Mouse (Mus musculus): ENCODE results near the gene Gm8369. TPM values are rescaled to one million over a fixed set of nuclear protein-coding genes. Genes with fewer than 3 reads are reported as not detected.
"Not testable (repeated sequence)": the region's sequence is repeated elsewhere in the genome, so short reads cannot be mapped to it uniquely, and the experiment has no call there.

Gm8369 gene
- polyA plus RNA-seq, 1 experiment from 2014 or later = not detected

DNA sequence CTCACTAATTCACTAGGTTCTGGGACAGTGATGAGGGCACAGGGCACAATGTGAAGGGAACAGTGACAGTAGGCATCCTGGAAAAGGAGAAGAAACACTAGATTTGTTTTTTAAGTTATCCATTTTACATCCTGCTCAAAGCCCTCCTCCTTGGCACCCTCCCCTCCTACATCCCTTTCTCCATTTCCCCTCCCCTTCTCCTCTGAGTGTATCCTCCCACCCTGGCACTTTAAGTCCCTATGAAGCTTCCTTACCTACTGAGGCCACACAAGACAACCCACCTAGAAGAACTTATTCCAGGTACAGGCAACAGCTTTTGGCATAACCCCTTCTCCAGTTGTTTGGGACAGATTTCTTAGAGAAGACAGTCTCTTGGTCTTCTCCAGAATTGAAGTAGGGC, 30.5 kb downstream of the Gm8369 start, which contains the start of gene Ms4a6b:
TSS of gene Ms4a6b (plus strand) at position 267 of the 400 bp plus-strand sequence.
- Histone ChIP-seq H3K9ac (no peak within 1 kb of the TSS), H3K4me1 (replicated peaks) (no peaks in the 10 kb centered on the region), H3K9me3 (replicated peaks) (no peaks in the 10 kb centered on the region), H3K4me2 (no peak within 1 kb of the TSS), H3K27ac (no peak within 1 kb of the TSS), H3K36me3 (no peaks in the 10 kb centered on the region), H3K4me3 (replicated peaks) (no peak within 1 kb of the TSS), H3K27me3 (no peaks in the 10 kb centered on the region)
- ATAC-seq (ENCODE audit: low read depth) = no peak
- DNase-seq = no peak

DNA sequence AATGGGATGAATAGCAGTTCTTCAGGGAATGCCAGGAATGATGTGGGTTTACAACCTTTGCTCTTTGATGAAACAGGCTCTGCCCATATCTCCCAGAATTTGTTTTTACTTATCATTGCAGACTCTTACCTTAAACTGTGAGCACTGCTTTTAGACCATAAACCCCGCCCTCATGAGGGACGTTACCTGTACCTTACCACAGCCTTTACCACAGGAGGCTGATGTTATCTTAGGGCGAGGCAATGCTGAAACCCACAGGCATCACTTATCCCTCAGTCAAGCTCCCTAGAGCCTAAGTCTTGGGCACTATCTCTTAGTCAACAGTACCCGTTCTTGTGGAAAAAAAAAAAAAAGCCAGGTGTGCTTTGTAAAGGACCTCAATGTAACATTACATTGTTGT, 31.1 kb downstream of the Gm8369 start:
- Histone ChIP-seq H3K4me3 (replicated peaks) (no peak overlapping the region), H3K4me2 (no peak overlapping the region), H3K9me3 (replicated peaks) (no peaks in the 10 kb centered on the region), H3K4me1 (replicated peaks) (no peaks in the 10 kb centered on the region), H3K9ac (no peak overlapping the region), H3K27me3 (no peaks in the 10 kb centered on the region), H3K27ac (no peak overlapping the region), H3K36me3 (no peaks in the 10 kb centered on the region)
- WGBS (ENCODE audit: insufficient replicate concordance) = 31% methylated on average over 4 of the region's 4 CpGs
- ATAC-seq (ENCODE audit: low read depth) (no peak), DNase-seq (no peak)

DNA sequence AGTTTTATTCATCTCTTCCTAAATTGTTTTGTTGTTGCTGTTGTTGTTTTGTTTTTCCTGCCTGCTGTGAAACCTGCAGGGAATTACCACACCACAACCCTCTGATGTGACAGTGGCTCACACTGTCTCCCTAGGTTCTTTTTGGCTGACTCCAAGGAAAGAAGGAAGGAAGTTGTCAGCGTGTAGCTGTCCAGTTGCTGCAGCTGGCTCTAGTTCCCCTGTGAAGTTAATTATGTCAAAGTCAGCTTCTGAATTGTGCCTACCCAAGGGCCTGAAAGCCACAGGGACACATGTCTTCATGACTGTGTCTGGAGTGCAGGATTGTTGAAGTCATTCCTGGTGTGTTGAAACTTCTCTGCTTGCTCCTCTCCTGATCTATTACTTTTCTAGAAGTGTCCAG, 31.6 kb downstream of the Gm8369 start:
- not testable (repeated sequence) for H3K27me3 ChIP-seq; H3K9me3 ChIP-seq (replicated peaks); H3K9ac ChIP-seq; H3K4me2 ChIP-seq; H3K27ac ChIP-seq; H3K4me1 ChIP-seq (replicated peaks); ATAC-seq (ENCODE audit: low read depth); H3K4me3 ChIP-seq (replicated peaks); DNase-seq; H3K36me3 ChIP-seq
- WGBS (ENCODE audit: insufficient replicate concordance) = 7% methylated on average over 1 of the region's 1 CpGs

DNA sequence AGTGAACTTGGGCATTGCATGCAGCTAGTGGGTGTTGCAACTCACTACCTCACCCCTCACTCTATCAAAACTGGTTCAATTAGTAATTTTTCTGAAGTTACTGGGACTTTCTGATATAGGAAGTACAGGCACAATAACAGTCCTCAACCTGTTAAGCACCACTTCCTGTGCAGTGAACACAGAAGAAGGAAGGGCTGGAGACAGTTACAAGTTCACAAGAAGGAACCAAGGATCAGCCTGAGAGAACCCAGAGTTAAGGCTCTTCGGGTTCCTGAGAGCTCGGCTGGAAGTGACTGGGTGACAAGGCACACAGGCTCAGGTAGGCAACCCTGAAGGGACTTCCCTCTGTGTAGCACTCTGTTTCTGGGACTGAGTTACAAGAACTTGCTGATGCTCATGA, 32.6 kb downstream of the Gm8369 start:
- H3K4me1 ChIP-seq (replicated peaks); ATAC-seq (ENCODE audit: low read depth); H3K9me3 ChIP-seq (replicated peaks); H3K36me3 ChIP-seq; H3K9ac ChIP-seq; H3K4me3 ChIP-seq (replicated peaks); H3K27ac ChIP-seq; H3K27me3 ChIP-seq; H3K4me2 ChIP-seq; DNase-seq: not testable (repeated sequence)
- 13% methylated on average over 2 of the region's 2 CpGs for WGBS (ENCODE audit: insufficient replicate concordance)

DNA sequence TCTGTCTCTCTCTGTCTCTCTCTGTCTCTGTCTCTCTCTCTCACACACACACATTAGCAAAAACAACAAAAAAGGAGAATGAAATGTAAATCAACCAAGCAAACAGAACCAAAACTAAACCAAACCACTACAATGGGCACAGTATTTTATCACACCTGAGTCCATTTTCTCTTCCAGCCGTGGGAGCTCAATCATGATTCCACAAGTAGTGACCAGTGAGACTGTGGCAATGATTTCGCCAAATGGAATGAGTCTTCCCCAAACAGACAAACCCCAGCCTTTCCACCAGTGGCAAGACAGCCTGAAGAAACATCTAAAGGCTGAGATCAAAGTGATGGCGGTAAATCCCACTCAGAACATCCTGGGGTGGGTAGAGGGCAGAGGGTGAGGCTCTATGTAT, 34.4 kb downstream of the Gm8369 start:
- Histone ChIP-seq H3K36me3 (no peaks in the 10 kb centered on the region), H3K9ac (no peak overlapping the region), H3K27ac (no peak overlapping the region), H3K27me3 (no peaks in the 10 kb centered on the region), H3K4me3 (replicated peaks) (no peak overlapping the region), H3K4me2 (no peak overlapping the region), H3K9me3 (replicated peaks) (no peaks in the 10 kb centered on the region), H3K4me1 (replicated peaks) (no peaks in the 10 kb centered on the region)
- no peak for ATAC-seq (ENCODE audit: low read depth)
- 57% methylated on average over 3 of the region's 3 CpGs for WGBS (ENCODE audit: insufficient replicate concordance)
- DNase-seq = no peak

DNA sequence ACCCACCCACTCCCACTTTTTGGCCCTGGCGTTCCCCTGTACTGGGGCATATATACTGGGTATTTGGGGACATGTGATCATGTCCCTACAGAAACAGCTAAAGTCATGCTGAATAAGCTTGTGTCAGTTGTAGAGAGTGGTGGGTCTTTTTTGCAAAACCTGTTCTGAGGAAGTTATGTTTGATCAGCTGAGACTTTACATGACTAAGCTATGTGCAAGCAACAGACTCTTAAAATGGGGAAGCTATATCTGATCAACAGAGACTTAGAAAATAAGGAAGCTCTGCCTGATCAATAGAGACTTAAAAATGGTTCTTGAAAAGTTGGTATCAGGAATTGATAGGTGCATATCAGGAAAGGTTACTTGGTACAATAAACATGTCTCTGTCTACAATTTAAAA, 47.7 kb downstream of the Gm8369 start:
- H3K27ac ChIP-seq = no peak overlapping the region
- H3K4me2 ChIP-seq = no peak overlapping the region
- H3K9ac ChIP-seq = no peak overlapping the region
- no peaks in the 10 kb centered on the region for H3K27me3 ChIP-seq
- H3K4me1 ChIP-seq (replicated peaks) = 0 out of 2 replicates have a peak, but pooled peaks cover 2% of the 10 kb centered on the region
- H3K36me3 ChIP-seq = no peaks in the 10 kb centered on the region
- DNase-seq = no peak
- ATAC-seq (ENCODE audit: low read depth) = no peak
- H3K4me3 ChIP-seq (replicated peaks) = no peak overlapping the region
- 79% methylated on average over 1 of the region's 1 CpGs for WGBS (ENCODE audit: insufficient replicate concordance)
- no peaks in the 10 kb centered on the region for H3K9me3 ChIP-seq (replicated peaks)

DNA sequence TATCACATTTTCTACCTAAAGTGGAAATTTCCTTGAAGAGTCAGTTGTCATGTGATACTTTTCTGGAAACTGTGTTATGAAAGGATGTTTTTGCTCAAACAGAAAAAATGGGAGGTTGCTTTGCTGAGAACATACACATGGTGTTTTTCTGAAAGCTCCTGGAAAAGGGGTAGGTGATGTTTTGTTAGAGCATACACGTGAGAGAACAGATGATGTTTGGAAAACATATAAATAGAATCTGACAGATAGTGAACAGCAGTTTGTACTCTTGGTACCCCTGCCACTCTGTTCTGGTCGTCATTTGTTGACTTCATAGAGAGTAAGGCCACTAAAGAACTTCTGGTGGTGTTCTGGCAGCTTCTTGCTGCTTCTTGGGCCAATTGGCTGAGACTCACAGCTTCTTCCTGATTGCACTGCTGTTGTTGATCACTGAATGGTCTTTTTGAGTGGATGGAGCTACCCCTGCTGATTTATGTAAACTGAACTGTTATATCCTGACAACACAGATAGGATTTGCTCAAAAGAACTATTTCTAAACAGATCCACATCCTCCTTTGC, 48.2 kb downstream of the Gm8369 start:
- Histone ChIP-seq H3K4me2 (no peak overlapping the region), H3K9ac (no peak overlapping the region), H3K27me3 (no peaks in the 10 kb centered on the region), H3K27ac (no peak overlapping the region), H3K36me3 (no peaks in the 10 kb centered on the region), H3K4me3 (replicated peaks) (no peak overlapping the region), H3K4me1 (replicated peaks) (0 out of 2 replicates have a peak, but pooled peaks cover 2% of the 10 kb centered on the region), H3K9me3 (replicated peaks) (no peaks in the 10 kb centered on the region)
- 44% methylated on average over 2 of the region's 2 CpGs for WGBS (ENCODE audit: insufficient replicate concordance)
- ATAC-seq (ENCODE audit: low read depth) = no peak
- no peak for DNase-seq

DNA sequence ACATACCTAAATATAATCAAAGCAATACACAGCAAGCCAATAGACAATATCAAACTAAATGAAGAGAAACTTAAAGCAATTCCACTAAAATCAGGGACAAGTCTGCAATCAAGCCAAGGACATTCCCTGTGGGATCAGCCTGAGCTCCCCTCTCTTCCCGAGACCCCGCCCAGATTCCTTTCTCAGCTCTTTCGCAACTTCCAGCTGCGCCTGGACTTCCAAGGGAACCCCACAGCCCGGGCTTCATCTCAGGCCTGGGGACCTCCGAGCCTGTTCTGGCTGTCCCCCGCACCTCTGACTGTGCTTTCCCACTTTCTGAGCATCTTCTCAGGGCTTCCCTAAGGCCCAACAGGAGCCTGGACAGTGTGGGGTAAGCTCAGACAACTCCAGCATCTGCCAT, 50.9 kb downstream of the Gm8369 start, which contains the start of gene Ms4a4d:
TSS of gene Ms4a4d (plus strand) at position 209 of the 400 bp plus-strand sequence.
- no peaks in the 10 kb centered on the region for H3K36me3 ChIP-seq
- 0 out of 2 replicates have a peak, but pooled peaks cover 2% of the 10 kb centered on the region for H3K4me1 ChIP-seq (replicated peaks)
- H3K4me2 ChIP-seq = no peak within 1 kb of the TSS
- H3K4me3 ChIP-seq (replicated peaks) = no peak within 1 kb of the TSS
- no peaks in the 10 kb centered on the region for H3K27me3 ChIP-seq
- H3K9me3 ChIP-seq (replicated peaks) = no peaks in the 10 kb centered on the region
- WGBS (ENCODE audit: insufficient replicate concordance) = 16% methylated on average over 7 of the region's 7 CpGs
- no peak for DNase-seq
- ATAC-seq (ENCODE audit: low read depth) = no peak
- H3K27ac ChIP-seq = no peak within 1 kb of the TSS
- no peak within 1 kb of the TSS for H3K9ac ChIP-seq

DNA sequence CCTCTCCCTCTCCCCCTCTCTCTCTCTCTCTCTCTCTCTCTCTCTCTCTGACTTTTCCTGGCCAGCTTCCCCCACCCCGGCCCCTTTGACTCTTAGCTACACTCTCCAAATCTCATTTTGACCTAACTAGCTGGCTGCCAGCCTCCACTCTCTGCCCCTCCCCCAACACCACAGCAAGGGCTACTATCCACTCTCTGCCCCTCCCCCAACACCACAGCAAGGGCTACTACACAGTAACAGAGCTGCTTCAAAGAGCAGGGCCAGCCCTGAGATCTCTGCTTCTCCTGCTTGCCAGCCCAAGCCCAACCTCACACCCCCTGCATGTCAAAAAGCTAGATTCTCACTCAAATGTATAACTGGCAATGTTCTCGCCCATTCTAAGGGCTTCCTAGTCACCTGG, 51.6 kb downstream of the Gm8369 start:
- no peak for DNase-seq
- no peak for ATAC-seq (ENCODE audit: low read depth)
- 20% methylated on average over 2 of the region's 2 CpGs for WGBS (ENCODE audit: insufficient replicate concordance)

DNA sequence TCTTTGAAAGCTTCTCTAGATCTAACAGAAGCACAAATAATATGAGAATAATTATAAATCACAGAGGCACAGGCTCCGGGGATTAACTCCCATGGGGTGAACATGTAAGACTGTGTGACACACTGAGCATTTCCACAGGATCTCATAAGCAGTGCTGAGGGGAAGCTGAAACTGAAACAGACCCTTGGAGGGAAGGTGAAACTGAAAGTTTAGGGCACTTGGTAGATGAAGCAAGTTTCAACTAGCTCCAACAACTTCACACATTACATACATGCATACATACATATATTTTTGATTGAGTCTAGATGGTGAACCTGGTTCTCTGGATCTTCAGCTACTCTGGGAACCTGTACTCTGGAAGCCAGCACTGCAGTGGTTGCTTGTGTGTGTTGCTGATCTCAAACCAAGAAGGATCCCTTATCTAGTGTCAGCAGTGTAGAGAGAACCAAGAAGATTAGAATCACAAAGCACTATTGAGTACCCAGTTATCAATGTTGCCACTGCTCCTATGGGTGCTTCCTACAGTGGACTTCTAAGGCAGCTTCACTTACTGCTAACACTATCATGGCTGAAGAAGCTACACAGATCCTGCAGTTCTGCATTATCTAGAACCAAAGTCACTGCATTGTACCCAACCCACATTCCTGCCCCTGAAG, 54.6 kb downstream of the Gm8369 start:
- not testable (repeated sequence) for DNase-seq; H3K9me3 ChIP-seq (replicated peaks); H3K4me2 ChIP-seq; H3K27me3 ChIP-seq; H3K9ac ChIP-seq; H3K27ac ChIP-seq; H3K4me3 ChIP-seq (replicated peaks); H3K36me3 ChIP-seq; H3K4me1 ChIP-seq (replicated peaks)
- WGBS (ENCODE audit: insufficient replicate concordance) = 62% methylated on average over 1 of the region's 1 CpGs
- peak; percentile 23; the same call in 1 of the 2 replicates for ATAC-seq (ENCODE audit: low read depth)

More for the DNA sequence above, 51.6 kb downstream of the Gm8369 start:
- Histone ChIP-seq H3K4me1 (replicated peaks) (0 out of 2 replicates have a peak, but pooled peaks cover 2% of the 10 kb centered on the region), H3K4me3 (replicated peaks) (no peak overlapping the region), H3K36me3 (no peaks in the 10 kb centered on the region), H3K27me3 (no peaks in the 10 kb centered on the region), H3K9ac (no peak overlapping the region), H3K9me3 (replicated peaks) (no peaks in the 10 kb centered on the region), H3K4me2 (no peak overlapping the region), H3K27ac (no peak overlapping the region)

DNA sequence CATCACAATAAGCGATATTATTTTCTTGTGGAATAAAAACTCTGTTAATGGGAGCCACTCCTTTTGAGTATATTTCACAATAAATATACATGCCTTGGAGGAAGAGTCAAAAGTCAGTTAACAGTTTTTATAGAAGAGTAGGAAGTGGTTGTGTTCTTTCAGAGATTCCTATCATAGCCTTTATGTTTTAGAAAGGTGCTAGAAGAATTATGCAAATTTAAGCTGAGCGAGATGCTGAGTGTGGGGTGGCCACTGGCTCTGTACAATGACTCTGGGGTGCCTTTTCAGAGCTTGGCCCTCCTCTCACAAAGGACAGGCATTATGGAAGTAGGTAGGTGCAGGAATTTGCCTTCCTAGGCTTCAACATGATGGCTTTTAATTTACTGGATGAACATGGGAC, 58.6 kb downstream of the Gm8369 start:
- H3K4me3 ChIP-seq (replicated peaks); H3K9ac ChIP-seq; H3K27me3 ChIP-seq; H3K27ac ChIP-seq; H3K4me1 ChIP-seq (replicated peaks); H3K9me3 ChIP-seq (replicated peaks); DNase-seq; H3K36me3 ChIP-seq; ATAC-seq (ENCODE audit: low read depth); H3K4me2 ChIP-seq: not testable (repeated sequence)
- WGBS (ENCODE audit: insufficient replicate concordance) = 70% methylated on average over 2 of the region's 2 CpGs

DNA sequence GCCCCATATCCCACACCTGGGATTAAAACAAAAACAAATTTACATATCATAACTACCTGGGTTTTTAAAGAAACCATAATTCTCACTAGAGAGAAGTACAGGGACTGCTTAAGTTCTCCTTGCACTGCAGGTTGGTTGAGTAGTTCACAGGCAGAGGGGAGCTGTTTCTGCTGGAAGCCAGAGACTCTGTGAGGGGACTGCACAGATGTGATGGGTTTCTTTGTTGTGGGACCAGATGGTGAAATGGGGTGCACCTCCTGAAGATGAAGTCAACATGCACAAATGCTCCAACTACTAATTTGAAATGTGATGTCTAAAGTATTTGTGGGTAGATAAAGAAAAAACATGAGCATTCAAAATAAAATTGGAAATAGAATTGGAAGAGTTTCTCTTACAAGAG, 62.2 kb downstream of the Gm8369 start:
- ATAC-seq (ENCODE audit: low read depth) = no peak
- H3K4me2 ChIP-seq = no peak overlapping the region
- no peaks in the 10 kb centered on the region for H3K9me3 ChIP-seq (replicated peaks)
- no peak overlapping the region for H3K27ac ChIP-seq
- no peaks in the 10 kb centered on the region for H3K27me3 ChIP-seq
- DNase-seq = no peak
- no peak overlapping the region for H3K9ac ChIP-seq
- no peaks in the 10 kb centered on the region for H3K36me3 ChIP-seq
- 0 out of 2 replicates have a peak, but pooled peaks cover under 1% of the 10 kb centered on the region for H3K4me1 ChIP-seq (replicated peaks)
- H3K4me3 ChIP-seq (replicated peaks) = no peak overlapping the region

All from liver, embryonic 13.5 days (tissue).